Mouse (Mus musculus) kidney, adult 2 months (tissue): ENCODE measurements around the gene Mtr.

Experiments used
- CTCF ChIP-seq: fragments of 200-500 bp; conservative IDR thresholded peaks from 2 replicates; pipeline ENCODE4 v1.5.1; 2011; ENCODE audit warnings: low read depth, mild to moderate bottlenecking, control low read depth, low read length, moderate library complexity, mixed read lengths; ENCODE audit not compliant: insufficient read depth, insufficient read length
- POLR2A ChIP-seq: fragments of 200-500 bp; IDR thresholded peaks from one replicate; pipeline ENCODE4 v1.6.1; 2011; ENCODE audit warnings: low read depth, low read length, control low read depth

DNA sequence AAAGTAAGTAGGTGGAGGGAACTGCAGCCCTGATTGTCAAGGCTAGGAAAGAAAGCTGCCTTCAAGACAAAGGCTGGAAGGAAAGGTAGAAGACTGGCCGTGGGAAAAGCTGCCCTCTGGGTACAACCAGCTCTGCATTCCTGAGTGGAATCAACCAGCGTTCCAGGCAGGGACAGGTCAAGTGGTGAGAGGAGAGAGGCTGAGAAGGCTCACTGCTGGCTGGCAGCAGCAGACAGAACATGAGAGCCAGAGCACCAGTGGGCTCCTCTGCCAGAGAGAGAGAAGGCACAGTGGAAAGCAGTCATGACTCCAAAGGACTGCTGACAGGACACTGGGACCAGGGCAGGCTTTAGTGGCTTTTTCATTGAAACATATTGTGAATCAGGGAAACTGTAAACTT is 46.9 kb downstream of the Mtr start:
- TF ChIP-seq CTCF (no peak), POLR2A (no peak)
